Mouse (Mus musculus): ENCODE measurements around the gene Grrp1. TPM values are rescaled to one million over a fixed set of nuclear protein-coding genes. Genes with fewer than 3 reads are reported as not detected.

The Grrp1 gene
- polyA plus RNA-seq, 1 experiment from 2014 or later, result 11.6 TPM

DNA sequence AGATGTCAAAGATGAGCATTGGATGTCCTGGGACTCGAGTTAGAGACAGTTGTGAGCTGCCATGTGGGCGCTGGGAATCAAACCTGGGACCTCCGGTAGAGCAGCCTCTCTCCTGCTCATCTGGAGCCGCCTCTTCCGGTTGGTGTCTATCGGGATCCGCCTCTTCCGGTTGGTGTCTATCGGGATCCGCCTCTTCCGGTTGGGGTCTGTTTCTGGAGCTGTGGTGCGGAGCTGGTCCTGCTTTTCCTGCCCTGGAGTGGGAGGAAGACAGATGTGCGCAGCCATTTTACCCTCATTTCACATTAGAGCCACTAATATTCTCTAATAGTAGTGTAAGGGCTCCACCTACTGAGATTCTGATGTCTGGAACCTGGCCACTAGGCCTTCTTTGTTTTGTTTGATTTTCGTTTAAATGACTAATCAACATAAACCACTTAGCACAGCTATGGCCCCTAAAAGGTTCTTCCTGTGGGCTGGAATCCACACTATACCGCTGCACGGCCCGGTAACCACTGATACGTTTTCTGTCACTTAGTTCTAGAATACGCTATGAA is 14.3 kb upstream of the Grrp1 start:
- H3K27ac ChIP-seq (ENCODE audit: low read depth), result no peak overlapping the region
- no peak overlapping the region for H3K4me3 ChIP-seq (ENCODE audit: low read depth, low read length)
- peak; percentile 20 for DNase-seq
- 78% methylated on average over 19 of the region's 19 CpGs for WGBS
- peaks cover 6% of the 10 kb centered on the region for H3K4me1 ChIP-seq (ENCODE audit: insufficient read depth)
- ATAC-seq (ENCODE audit: insufficient read depth), result no peak
- TF ChIP-seq CTCF (IDR thresholded peaks at IDR 0.05; ENCODE audit: low read depth), result no peak
- H3K4me2 ChIP-seq, result no peak overlapping the region
- H3K36me3 ChIP-seq (ENCODE audit: insufficient read depth), result no peaks in the 10 kb centered on the region
- H3K27me3 ChIP-seq (ENCODE audit: insufficient read depth, low read length), result no peaks in the 10 kb centered on the region
- H3K9ac ChIP-seq, result no peak overlapping the region
- H3K9me3 ChIP-seq (ENCODE audit: low read depth, low read length), result no peaks in the 10 kb centered on the region

DNA sequence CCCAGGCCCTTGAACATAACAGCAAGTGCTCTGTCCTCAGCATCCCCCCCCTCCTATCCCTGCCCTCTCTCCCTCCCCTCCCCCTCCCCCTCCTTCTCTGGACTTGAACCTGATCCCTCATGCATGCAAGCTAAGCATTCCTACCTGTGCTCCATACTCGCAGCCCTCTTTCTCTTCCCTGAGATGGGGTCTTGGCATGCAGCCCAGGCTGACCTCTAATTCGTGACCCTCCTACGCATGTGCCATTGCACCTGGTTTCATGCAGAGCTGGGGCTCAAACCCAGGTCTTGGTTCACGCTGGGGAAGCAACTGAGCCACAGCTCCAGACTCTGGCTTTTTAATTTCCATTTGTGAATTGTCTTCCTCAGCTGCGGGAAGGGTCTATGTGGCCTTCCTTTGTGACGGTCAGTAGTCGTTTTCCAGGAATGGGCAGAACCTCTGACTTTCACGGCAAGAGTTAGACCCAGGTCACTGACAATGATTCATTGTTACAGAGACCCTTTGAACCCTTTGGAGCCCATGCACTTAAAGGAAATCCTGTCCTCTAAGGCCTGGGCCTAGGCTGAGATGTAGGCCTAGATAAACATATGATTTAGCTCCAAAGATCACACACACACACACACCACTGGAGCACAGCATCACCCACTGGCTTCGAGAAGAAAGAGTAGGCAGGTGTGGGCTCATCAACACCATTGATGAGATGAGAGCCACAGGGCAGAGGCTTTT is 12.1 kb upstream of the Grrp1 start:
- Histone ChIP-seq H3K9ac (no peak overlapping the region), H3K4me1 (ENCODE audit: insufficient read depth) (no peaks in the 10 kb centered on the region), H3K36me3 (ENCODE audit: insufficient read depth) (no peaks in the 10 kb centered on the region), H3K9me3 (ENCODE audit: low read depth, low read length) (no peaks in the 10 kb centered on the region), H3K4me3 (ENCODE audit: low read depth, low read length) (no peak overlapping the region), H3K4me2 (no peak overlapping the region), H3K27me3 (ENCODE audit: insufficient read depth, low read length) (no peaks in the 10 kb centered on the region), H3K27ac (ENCODE audit: low read depth) (no peak overlapping the region)
- 51% methylated on average over 9 of the region's 9 CpGs for WGBS
- no peak for TF ChIP-seq CTCF (IDR thresholded peaks at IDR 0.05; ENCODE audit: low read depth)
- no peak for DNase-seq
- ATAC-seq (ENCODE audit: insufficient read depth), result no peak

DNA sequence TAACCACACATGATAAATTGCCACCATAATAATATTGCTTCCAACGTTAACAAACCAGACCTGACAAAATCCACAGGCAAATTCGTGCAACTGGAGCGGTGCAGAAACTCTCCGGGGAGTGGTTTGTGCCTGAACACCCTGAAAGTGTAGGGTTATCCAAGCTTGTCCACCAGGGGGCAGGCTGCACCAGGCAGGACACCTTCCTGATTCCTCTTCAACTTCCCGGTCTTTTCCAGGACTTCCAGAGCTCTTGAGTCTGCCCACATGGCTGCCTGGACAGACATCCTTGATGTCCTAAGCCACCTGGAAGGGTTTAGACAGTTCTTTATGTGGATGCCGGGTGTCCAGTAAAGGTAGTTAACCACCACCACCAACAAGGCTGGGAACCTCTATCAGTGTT is 9.3 kb upstream of the Grrp1 start:
- no peaks in the 10 kb centered on the region for H3K36me3 ChIP-seq (ENCODE audit: insufficient read depth)
- no peaks in the 10 kb centered on the region for H3K4me1 ChIP-seq (ENCODE audit: insufficient read depth)
- no peak overlapping the region for H3K9ac ChIP-seq
- DNase-seq (peak; percentile 74), ATAC-seq (ENCODE audit: insufficient read depth) (no peak)
- H3K4me2 ChIP-seq, result no peak overlapping the region
- no peaks in the 10 kb centered on the region for H3K9me3 ChIP-seq (ENCODE audit: low read depth, low read length)
- H3K4me3 ChIP-seq (ENCODE audit: low read depth, low read length), result no peak overlapping the region
- no peak overlapping the region for H3K27ac ChIP-seq (ENCODE audit: low read depth)
- TF ChIP-seq CTCF (IDR thresholded peaks at IDR 0.05; ENCODE audit: low read depth), result peak; percentile 81
- 36% methylated on average over 6 of the region's 6 CpGs for WGBS
- H3K27me3 ChIP-seq (ENCODE audit: insufficient read depth, low read length), result no peaks in the 10 kb centered on the region

- TF ChIP-seq CTCF (IDR thresholded peaks at IDR 0.05; ENCODE audit: low read depth), result no peak
- DNase-seq (peak; percentile 54), ATAC-seq (ENCODE audit: insufficient read depth) (no peak)
- Histone ChIP-seq H3K27me3 (ENCODE audit: insufficient read depth, low read length) (peaks cover 6% of the 10 kb centered on the region), H3K4me3 (ENCODE audit: low read depth, low read length) (no peak overlapping the region), H3K27ac (ENCODE audit: low read depth) (peak overlapping the region; percentile 13; the same call in 1 of the 2 replicates), H3K9me3 (ENCODE audit: low read depth, low read length) (no peaks in the 10 kb centered on the region), H3K4me1 (ENCODE audit: insufficient read depth) (0 out of 2 replicates have a peak, but pooled peaks cover 4% of the 10 kb centered on the region), H3K36me3 (ENCODE audit: insufficient read depth) (no peaks in the 10 kb centered on the region), H3K9ac (no peak overlapping the region), H3K4me2 (no peak overlapping the region; the same call in 1 of the 2 replicates)
- 40% methylated on average over 11 of the region's 11 CpGs for WGBS
These were observed 4.4 kb upstream of the Grrp1 start for GRCm38 (mm10) chr4:134258354-134258753.

DNA sequence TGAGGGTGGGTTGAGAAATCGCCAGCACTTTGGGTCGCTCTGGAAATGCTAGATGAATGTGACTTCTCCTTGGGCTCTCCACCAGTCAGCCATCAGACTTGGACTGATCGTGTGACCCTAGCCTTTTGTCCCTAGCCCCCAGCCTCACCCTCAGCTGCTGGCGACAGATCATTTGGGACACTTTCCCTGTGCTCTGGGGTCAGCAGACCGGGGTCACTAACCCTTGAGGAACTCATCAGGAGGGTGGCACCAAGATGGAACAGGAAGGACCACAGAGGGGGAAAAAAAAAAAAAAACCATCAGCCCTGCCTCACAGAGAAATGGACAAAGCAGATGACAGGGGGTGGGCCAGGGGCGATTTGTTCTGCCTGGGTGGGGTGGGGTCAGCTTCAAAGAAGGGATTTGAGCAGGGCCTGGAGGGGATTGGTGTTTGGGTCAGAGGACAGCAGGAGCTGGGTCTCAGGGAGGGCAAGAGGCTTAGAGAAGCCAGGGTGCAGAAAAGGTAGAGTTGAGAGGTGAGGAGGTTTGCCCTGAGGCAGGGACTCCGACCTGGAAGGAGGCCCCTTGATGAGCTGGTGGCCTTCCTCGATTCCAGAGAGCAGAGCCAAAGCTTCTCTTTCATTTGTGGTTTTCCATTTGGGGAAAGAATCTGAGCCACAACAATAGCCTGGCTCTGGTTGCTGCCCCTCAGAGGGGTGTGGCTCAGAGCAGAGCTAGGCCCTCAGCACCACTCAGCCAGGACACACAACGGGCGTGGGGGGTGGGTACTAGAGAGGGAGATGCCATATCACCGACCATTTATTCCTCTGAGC is 3.5 kb upstream of the Grrp1 start:
- ATAC-seq (ENCODE audit: insufficient read depth) (0 out of 2 replicates have a peak, but pooled peaks have one; percentile 26), DNase-seq (no peak)
- Histone ChIP-seq H3K4me1 (ENCODE audit: insufficient read depth) (0 out of 2 replicates have a peak, but pooled peaks cover 4% of the 10 kb centered on the region), H3K9ac (no peak overlapping the region), H3K27me3 (ENCODE audit: insufficient read depth, low read length) (peaks cover 15% of the 10 kb centered on the region), H3K4me2 (peak overlapping the region; percentile 16; the same call in 1 of the 2 replicates), H3K4me3 (ENCODE audit: low read depth, low read length) (no peak overlapping the region), H3K36me3 (ENCODE audit: insufficient read depth) (no peaks in the 10 kb centered on the region), H3K27ac (ENCODE audit: low read depth) (peak overlapping the region; percentile 48; the same call in 1 of the 2 replicates), H3K9me3 (ENCODE audit: low read depth, low read length) (no peaks in the 10 kb centered on the region)
- TF ChIP-seq CTCF (IDR thresholded peaks at IDR 0.05; ENCODE audit: low read depth), result no peak
- WGBS, result 33% methylated on average over 11 of the region's 11 CpGs

DNA sequence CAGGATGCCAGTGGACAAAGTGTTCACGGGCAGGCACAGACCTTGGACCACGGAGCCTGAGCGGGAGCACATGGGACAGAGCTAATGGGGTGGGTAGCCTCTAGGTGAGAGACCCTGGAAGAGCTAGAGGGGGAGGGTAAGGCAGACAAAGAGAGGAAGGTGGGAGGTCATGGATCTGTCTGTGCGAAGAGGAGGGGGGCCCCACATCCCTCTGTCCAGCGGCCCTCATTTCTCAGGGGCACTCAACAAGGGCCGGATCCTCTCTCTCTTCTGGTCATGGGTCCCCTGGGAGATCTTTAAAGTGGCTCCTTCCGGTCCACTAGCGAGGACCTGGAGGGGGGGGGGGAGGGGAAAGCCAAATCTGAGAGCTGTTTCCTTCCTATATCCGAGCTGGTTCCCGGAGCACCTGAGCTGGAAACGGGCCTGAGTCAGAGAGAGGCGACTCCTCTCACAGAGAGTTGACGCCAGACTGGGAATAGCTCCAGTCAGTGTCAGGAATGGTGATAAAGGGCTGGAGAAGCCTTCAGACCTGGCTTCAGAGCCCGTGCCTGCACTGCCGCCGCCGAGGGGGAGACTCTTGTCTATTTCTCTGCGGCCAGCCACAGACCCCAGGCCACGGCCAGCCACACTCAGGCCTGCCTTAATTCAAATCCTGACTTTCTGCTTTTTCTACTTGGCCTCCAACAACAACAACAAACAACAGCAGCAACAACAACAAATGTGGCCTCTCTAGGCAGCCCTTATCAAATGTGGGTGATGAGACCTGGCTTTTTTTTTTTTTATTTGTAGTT is 2.7 kb upstream of the Grrp1 start:
- H3K36me3 ChIP-seq (ENCODE audit: insufficient read depth), result no peaks in the 10 kb centered on the region
- no peaks in the 10 kb centered on the region for H3K9me3 ChIP-seq (ENCODE audit: low read depth, low read length)
- no peak overlapping the region for H3K4me3 ChIP-seq (ENCODE audit: low read depth, low read length)
- no peak for ATAC-seq (ENCODE audit: insufficient read depth)
- peak; percentile 53 for DNase-seq
- peak overlapping the region; percentile 48; the same call in 1 of the 2 replicates for H3K27ac ChIP-seq (ENCODE audit: low read depth)
- peak overlapping the region; percentile 7; the same call in 1 of the 2 replicates for H3K9ac ChIP-seq
- peaks cover 23% of the 10 kb centered on the region for H3K27me3 ChIP-seq (ENCODE audit: insufficient read depth, low read length)
- no peak for TF ChIP-seq CTCF (IDR thresholded peaks at IDR 0.05; ENCODE audit: low read depth)
- peak overlapping the region; percentile 16; the same call in 1 of the 2 replicates for H3K4me2 ChIP-seq
- peaks cover 4% of the 10 kb centered on the region; the same call in 1 of the 2 replicates for H3K4me1 ChIP-seq (ENCODE audit: insufficient read depth)
- WGBS, result 10% methylated on average over 19 of the region's 19 CpGs
